Mouse (Mus musculus) limb, embryonic 11.5 days (tissue): ENCODE results near the gene Sds. TPM values are rescaled to one million over a fixed set of nuclear protein-coding genes. Genes with fewer than 3 reads are reported as not detected.
A peak's percentile ranks its signal among the peaks of the same experiment; 100 is the strongest.

Experiments used
- ATAC-seq: fragments of 200-750 bp; cut with Nextera tagmentation; 2 replicates; pipeline ENCODE4 v1.8.0; 2017; ENCODE audit warnings: low read depth; ENCODE audit not compliant: insufficient number of reproducible peaks, low FRiP score, low TSS enrichment
- DNase-seq: peaks from one replicate; pipeline ENCODE4 v3.0.0-alpha.2; 2015; ENCODE audit warnings: low spot score
- H3K27ac ChIP-seq: fragments of 300-500 bp; sonication (generic); replicated peaks from 2 replicates; pipeline ENCODE4 v1.5.1; 2014; ENCODE audit warnings: low read depth, mild to moderate bottlenecking, low read length
- H3K27me3 ChIP-seq: fragments of 300-500 bp; sonication (generic); 2 replicates; pipeline ENCODE4 v1.6.1; 2014; ENCODE audit warnings: mild to moderate bottlenecking, low read length, mixed read lengths; ENCODE audit not compliant: control insufficient read depth, insufficient read depth
- H3K36me3 ChIP-seq: fragments of 300-500 bp; sonication (generic); 2 replicates; pipeline ENCODE4 v1.6.1; 2014; ENCODE audit warnings: mild to moderate bottlenecking, low read length, moderate library complexity, mixed read lengths; ENCODE audit not compliant: control insufficient read depth, insufficient read depth
- H3K4me1 ChIP-seq: fragments of 300-500 bp; sonication (generic); 2 replicates; pipeline ENCODE4 v1.6.1; 2014; ENCODE audit warnings: low read length, mixed read lengths; ENCODE audit not compliant: control insufficient read depth, insufficient read depth
- H3K4me2 ChIP-seq: fragments of 300-500 bp; sonication (generic); 2 replicates; pipeline ENCODE4 v1.6.1; 2014; ENCODE audit warnings: low read depth, mild to moderate bottlenecking, moderate library complexity; ENCODE audit not compliant: severe bottlenecking
- H3K4me3 ChIP-seq: fragments of 300-500 bp; sonication (generic); 2 replicates; pipeline ENCODE4 v1.5.1; 2014; ENCODE audit warnings: low read depth, low read length
- H3K9ac ChIP-seq: fragments of 300-500 bp; sonication (generic); 2 replicates; pipeline ENCODE4 v1.6.1; 2014; ENCODE audit warnings: mild to moderate bottlenecking, low read length
- H3K9me3 ChIP-seq: fragments of 300-500 bp; sonication (generic); 2 replicates; pipeline ENCODE4 v1.6.1; 2016; ENCODE audit warnings: low read length; ENCODE audit not compliant: control insufficient read depth
- WGBS: fragments of 180-500 bp; shearing (Covaris S2); extraction: QIAGEN DNeasy Blood & Tissue Kit; methylation state at CpG from one replicate; pipeline ENCODE4 v1.1.7; 2014; 5-methylcytosine and 5-hydroxymethylcytosine counted together
- polyA plus RNA-seq: library from polyadenylated mRNA; unstranded; fragments of >200 nt; fragmentation: Nextera tagmentation; extraction: Ambion mirVana; gene quantifications from 2 replicates; pipeline ENCODE4 v1.2.1, GENCODE M21; 2014

The Sds gene
- polyA plus RNA-seq, 1 experiment from 2014 or later = not detected

DNA sequence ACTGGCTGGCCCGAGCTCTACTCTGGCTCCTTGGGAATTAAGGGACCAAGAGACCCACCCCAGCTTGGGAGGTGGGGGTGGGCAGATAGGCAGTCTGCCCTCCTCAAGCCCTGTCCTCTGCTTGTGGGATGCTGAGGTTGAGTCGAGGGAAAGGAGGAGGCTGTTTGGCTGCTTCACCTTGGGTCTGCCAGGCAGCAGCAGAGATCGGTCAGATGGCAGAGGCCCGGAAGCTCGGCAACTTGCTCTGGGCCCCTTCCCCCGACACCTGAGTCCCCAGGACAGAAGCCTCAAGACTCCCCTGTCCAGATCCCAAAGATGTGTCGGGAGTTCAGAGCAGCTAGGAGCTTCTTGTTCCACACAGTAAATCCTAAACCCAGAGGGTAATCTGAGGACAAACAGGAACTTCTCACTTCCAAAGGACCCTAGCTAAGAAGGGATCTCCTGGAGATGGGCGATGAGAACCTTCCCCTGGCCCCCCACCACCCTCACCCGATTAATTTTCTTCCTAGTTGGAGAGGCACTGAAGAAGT, 43.8 kb upstream of the Sds start:
- Histone ChIP-seq H3K27ac (no peak overlapping the region), H3K4me1 (peaks cover 5% of the 10 kb centered on the region; the same call in 1 of the 2 replicates), H3K4me3 (no peak overlapping the region), H3K36me3 (no peaks in the 10 kb centered on the region), H3K27me3 (peaks cover 91% of the 10 kb centered on the region), H3K9me3 (no peaks in the 10 kb centered on the region), H3K9ac (no peak overlapping the region), H3K4me2 (no peak overlapping the region)
- no peak for DNase-seq
- no peak for ATAC-seq
- WGBS = under 1% methylated on average over 9 of the region's 9 CpGs

DNA sequence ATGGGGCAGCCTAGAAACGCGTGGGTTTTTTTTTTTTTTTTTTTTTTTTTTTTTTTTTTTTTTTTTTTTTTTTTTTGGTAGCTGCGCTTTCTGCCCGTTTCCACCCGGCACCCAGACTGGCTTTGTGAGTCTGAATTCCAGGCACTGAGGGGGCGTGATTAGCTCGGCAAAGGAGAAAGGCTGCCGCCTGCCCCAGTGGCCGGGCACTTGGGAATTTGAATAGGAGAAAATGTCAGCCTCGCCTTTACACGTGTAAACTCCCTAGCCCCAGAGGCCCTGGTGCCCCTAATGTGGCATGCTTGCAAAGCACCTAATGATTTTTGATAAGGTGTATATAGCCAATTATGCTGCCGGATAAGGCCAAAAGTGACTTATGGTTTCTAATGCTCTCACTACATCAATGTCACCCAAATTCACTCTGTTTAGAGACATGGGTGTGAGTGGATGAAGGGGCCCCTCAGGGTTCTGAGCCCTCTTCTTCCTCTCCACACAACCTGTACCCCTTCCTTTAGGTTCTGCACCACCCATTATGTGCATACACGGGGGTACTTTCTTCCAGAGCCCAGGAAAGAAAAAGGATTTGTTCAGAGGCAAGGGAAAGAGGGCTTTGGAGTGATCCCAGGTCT, 43.1 kb upstream of the Sds start:
- no peak overlapping the region for H3K27ac ChIP-seq
- no peak for ATAC-seq
- peaks cover 95% of the 10 kb centered on the region for H3K27me3 ChIP-seq
- H3K9me3 ChIP-seq = no peaks in the 10 kb centered on the region
- WGBS = 1% methylated on average over 13 of the region's 13 CpGs
- H3K4me2 ChIP-seq = no peak overlapping the region
- no peaks in the 10 kb centered on the region for H3K36me3 ChIP-seq
- peaks cover 8% of the 10 kb centered on the region for H3K4me1 ChIP-seq
- peak; percentile 44 for DNase-seq
- H3K4me3 ChIP-seq = no peak overlapping the region
- no peak overlapping the region for H3K9ac ChIP-seq

DNA sequence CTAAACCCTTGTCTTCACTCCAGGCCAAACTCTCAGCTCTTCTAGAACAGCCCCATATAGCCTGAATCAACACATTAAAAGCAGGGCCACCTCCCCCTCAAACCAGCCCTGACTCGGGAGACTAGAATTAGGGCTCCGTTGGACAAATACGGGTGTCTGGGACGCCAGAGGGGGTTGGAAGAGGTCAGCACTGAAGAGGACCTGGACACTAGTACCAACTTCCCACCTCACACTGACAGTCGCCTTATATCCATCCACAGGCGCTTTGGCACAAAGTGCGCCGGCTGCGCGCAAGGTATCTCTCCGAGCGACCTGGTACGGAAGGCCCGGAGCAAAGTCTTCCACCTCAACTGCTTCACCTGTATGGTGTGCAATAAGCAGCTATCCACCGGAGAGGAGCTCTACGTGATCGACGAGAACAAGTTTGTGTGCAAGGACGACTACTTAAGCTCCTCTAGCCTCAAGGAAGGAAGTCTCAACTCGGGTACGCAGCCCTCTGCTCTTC, 42.0 kb upstream of the Sds start:
- WGBS = 1% methylated on average over 21 of the region's 21 CpGs
- H3K9ac ChIP-seq = no peak overlapping the region
- H3K4me1 ChIP-seq = peaks cover 8% of the 10 kb centered on the region
- no peak overlapping the region for H3K27ac ChIP-seq
- no peak overlapping the region for H3K4me3 ChIP-seq
- no peak overlapping the region for H3K4me2 ChIP-seq
- no peaks in the 10 kb centered on the region for H3K36me3 ChIP-seq
- H3K9me3 ChIP-seq = no peaks in the 10 kb centered on the region
- DNase-seq (peak; percentile 33), ATAC-seq (no peak)
- peaks cover 97% of the 10 kb centered on the region for H3K27me3 ChIP-seq

DNA sequence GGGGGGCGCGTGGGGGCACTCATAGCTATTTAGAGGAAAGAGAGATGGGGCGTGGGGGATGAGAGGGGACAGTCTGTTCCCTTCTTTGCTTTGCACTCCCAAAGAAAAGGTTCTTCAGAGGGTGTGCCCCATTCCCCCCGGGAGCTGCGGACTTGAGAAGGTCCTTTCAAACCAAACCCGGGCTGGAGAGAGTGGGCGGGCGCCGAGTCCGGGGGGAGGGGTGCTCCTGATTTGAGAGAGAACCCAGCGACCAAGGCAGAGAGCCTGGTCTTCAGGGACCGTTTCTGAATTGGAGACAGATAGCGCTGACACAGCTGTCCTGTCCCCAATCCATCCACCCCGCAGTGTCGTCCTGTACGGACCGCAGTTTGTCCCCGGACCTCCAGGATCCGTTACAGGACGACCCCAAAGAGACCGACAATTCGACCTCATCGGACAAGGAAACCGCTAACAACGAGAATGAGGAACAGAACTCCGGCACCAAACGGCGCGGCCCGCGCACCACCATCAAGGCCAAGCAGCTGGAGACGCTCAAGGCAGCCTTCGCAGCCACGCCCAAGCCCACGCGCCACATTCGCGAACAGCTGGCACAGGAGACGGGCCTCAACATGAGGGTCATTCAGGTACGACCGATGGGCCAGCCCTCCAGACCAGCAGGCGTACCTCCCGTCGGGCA, 41.2 kb upstream of the Sds start:
- H3K27ac ChIP-seq = no peak overlapping the region
- H3K4me2 ChIP-seq = no peak overlapping the region
- DNase-seq (peak; percentile 61), ATAC-seq (no peak)
- peaks cover 97% of the 10 kb centered on the region for H3K27me3 ChIP-seq
- H3K4me3 ChIP-seq = no peak overlapping the region
- no peaks in the 10 kb centered on the region for H3K36me3 ChIP-seq
- H3K9ac ChIP-seq = no peak overlapping the region
- no peaks in the 10 kb centered on the region for H3K9me3 ChIP-seq
- H3K4me1 ChIP-seq = peaks cover 13% of the 10 kb centered on the region
- WGBS = under 1% methylated on average over 44 of the region's 44 CpGs

DNA sequence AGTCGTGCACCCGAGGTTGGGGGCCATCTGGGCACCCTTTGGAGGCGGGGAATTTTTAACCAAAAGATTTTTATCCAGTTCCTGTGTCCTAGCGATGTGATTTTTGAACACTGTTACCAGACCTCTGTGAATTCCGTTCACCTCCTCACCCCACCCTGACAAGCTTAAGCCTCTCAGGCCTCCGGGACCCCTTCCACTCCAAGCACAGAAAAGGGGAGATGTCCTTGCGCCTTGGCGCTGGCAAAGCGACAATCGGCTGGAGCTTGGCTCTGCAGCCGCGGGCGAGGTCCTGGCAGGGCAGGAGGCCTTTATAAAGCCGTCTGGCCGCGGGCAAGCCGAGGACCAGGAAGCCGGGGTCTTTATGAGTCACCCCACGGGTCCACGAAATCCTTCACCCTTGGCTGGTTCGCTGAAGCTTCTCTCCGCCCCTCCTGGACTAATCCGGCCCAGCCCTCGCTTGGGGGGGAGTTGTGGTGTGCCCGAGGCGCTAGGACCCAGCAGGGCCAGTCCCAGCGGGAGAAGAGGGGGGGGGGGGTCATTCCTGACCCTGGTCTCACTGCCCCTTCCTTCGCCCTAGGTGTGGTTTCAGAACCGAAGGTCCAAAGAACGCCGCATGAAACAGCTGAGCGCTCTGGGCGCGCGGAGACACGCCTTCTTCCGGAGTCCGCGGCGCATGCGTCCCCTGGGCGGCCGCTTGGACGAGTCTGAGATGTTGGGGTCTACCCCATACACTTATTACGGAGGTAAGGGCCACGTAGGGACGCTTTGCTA, 40.4 kb upstream of the Sds start:
- no peaks in the 10 kb centered on the region for H3K36me3 ChIP-seq

DNA sequence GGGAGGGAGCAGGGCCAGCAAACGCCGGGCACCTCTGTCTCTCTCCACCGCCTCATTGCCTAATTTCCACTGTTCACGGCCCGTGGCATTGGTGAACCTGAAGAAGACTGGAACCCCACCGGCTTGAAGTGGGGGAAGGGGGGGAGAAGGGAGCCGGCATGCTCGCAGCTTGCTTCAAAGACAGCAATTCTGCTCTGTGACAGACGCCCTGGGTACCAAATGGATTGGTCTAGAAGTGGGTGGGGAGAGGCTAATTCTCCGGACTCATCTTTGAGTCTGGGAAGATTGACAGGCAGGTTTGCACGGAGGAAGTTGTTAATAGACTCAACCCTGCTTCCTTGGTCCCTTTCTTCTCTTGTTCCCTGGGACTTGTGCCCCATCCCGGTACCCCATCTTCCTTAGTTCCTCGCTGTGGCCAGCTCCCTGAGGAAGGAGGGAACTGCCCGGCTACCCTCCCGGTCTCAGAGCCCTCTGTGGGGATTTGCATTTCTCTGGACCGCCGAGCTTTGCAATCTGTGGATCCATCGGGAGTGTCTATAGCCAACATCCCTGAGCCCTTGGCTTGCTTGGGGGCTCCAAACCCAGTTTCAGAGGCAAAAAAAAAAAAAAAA, 39.3 kb upstream of the Sds start:
- no peaks in the 10 kb centered on the region for H3K9me3 ChIP-seq
- H3K4me1 ChIP-seq = peaks cover 14% of the 10 kb centered on the region
- peaks cover 83% of the 10 kb centered on the region for H3K27me3 ChIP-seq
- H3K4me3 ChIP-seq = no peak overlapping the region
- no peak overlapping the region for H3K9ac ChIP-seq
- ATAC-seq (no peak), DNase-seq (peak; percentile 48)
- H3K4me2 ChIP-seq = no peak overlapping the region
- no peaks in the 10 kb centered on the region for H3K36me3 ChIP-seq
- WGBS = under 1% methylated on average over 18 of the region's 18 CpGs
- no peak overlapping the region for H3K27ac ChIP-seq

More for the DNA sequence above, 40.4 kb upstream of the Sds start:
- H3K9me3 ChIP-seq = no peaks in the 10 kb centered on the region
- H3K27me3 ChIP-seq = peaks cover 94% of the 10 kb centered on the region
- peak overlapping the region; percentile 16 for H3K4me3 ChIP-seq
- WGBS = under 1% methylated on average over 47 of the region's 47 CpGs
- ATAC-seq = no peak
- H3K4me1 ChIP-seq = peaks cover 14% of the 10 kb centered on the region
- H3K27ac ChIP-seq = no peak overlapping the region
- peak overlapping the region; percentile 37 for H3K4me2 ChIP-seq
- DNase-seq = peak; percentile 58
- H3K9ac ChIP-seq = no peak overlapping the region

DNA sequence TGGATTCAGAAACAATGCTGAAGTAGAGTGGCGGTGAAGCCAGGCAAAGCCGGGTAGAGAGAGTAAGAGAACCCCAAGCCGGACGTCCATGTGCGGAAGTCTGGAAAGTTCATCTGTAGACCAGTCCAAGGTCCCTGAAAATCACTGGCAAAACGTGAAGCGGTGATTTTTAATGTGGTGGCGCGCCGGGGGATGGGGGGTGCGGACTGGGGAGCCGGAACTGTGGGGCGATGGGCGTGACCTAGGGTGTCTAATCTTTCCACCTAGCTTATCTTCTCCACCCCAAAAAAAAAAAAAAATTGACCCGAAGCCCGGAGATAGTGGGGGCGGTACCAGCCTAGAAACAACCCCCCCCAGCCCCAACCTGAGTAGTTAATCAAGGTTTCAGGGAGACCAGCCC, 38.8 kb upstream of the Sds start:
- Histone ChIP-seq H3K9me3 (no peaks in the 10 kb centered on the region), H3K9ac (no peak overlapping the region), H3K4me3 (peak overlapping the region; percentile 17; the same call in 1 of the 2 replicates), H3K27me3 (peaks cover 78% of the 10 kb centered on the region), H3K36me3 (no peaks in the 10 kb centered on the region), H3K4me1 (peaks cover 14% of the 10 kb centered on the region), H3K27ac (no peak overlapping the region), H3K4me2 (no peak overlapping the region)
- DNase-seq (no peak), ATAC-seq (no peak)
- under 1% methylated on average over 17 of the region's 17 CpGs for WGBS

DNA sequence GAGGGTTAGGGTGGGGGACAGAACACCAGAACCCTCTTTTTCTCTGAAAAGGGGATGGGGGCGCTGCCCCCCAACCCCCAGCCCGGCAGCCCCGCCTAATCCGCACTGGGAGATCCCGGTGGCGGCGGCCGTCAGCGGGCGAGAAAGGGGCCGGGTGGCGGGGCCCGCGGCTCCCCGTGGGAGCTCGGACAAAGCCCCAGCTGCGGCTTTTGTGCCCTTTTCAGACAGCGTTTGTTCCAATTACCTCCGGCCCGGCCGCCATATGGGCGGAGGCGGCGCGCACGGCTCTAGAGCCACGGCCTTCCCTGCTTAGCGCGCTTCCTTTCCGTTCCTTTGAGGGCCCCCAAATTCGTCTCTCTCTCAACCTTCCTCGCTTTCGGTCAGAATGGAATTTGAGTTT, 38.3 kb upstream of the Sds start:
- Histone ChIP-seq H3K4me1 (peaks cover 14% of the 10 kb centered on the region), H3K27ac (no peak overlapping the region), H3K9me3 (no peaks in the 10 kb centered on the region), H3K4me3 (peak overlapping the region; percentile 17; the same call in 1 of the 2 replicates), H3K27me3 (peaks cover 78% of the 10 kb centered on the region), H3K9ac (no peak overlapping the region), H3K4me2 (no peak overlapping the region), H3K36me3 (no peaks in the 10 kb centered on the region)
- 1% methylated on average over 33 of the region's 33 CpGs for WGBS
- DNase-seq (peak; percentile 41), ATAC-seq (no peak)
